Mouse (Mus musculus) ES-E14 (cell line): ENCODE data around the gene Nuak1.

Source experiments
- CHD2 ChIP-seq: IDR thresholded peaks from 2 replicates; pipeline ENCODE4 v1.6.1; 2014; ENCODE audit warnings: mild to moderate bottlenecking, low read depth, low read length, inconsistent platforms
- ZC3H11A ChIP-seq: IDR thresholded peaks from 2 replicates; pipeline ENCODE4 v1.6.1; 2012; ENCODE audit warnings: low read depth, mild to moderate bottlenecking, inconsistent platforms, low read length, borderline replicate concordance
- ZNF384 ChIP-seq: IDR thresholded peaks from 2 replicates; pipeline ENCODE4 v1.6.1; 2012; ENCODE audit warnings: low read depth, low read length, inconsistent platforms

DNA sequence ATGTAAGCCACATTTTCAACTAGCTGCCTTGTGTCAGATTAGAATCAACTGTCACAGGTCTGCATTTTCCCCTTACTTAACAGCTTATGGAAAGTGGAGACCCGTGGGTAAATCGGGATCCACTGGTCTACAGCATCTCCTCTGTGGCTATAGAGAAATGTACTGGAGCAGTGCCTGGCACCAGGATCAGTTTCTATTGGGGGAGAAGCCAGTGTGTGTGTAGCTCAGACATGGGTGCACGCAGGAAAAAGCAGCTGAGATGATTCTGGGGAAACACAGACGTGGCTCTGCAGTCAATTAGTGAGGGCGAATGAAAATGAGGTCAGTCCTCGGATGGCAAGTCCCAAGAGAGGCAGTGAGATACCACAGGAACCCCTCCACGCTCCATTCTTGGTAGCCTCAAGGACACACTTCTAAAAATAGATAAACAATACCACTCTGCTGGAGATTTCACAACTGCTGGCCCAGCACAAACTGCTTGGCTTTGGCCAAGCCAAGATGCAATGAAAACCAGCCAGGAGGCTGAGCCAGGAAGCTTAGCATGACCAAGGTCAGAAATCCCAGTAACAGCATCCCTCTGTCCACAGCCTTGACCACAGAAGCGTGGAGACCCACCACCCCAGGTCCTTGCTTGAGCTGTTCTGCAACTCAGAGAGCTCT is 40.4 kb upstream of the Nuak1 start:
- TF ChIP-seq ZNF384 (no peak), CHD2 (no peak), ZC3H11A (no peak)
